Mouse (Mus musculus) heart, embryonic 14.5 days (tissue): Measurements from ENCODE around the gene Fkbp15. TPM values are rescaled to one million over a fixed set of nuclear protein-coding genes. Genes with fewer than 3 reads are reported as not detected.

Experiments
- ATAC-seq: fragments of 200-750 bp; cut with Nextera tagmentation; 2 replicates; pipeline ENCODE4 v1.8.0; 2017; ENCODE audit warnings: low read depth, moderate TSS enrichment; ENCODE audit not compliant: insufficient number of reproducible peaks, insufficient read depth, low FRiP score
- H3K27ac ChIP-seq, 2 experiments: fragments of 200-500 bp in 1 of 2; fragments of 300-500 bp in 1 of 2; sonication (generic) in 1 of 2; replicated peaks in 1 of 2; 2 replicates each; pipeline ENCODE4 v1.5.1; 2012 to 2014; ENCODE audit warnings: low read depth in 2 of 2, low read length in 2 of 2, control low read depth in 1 of 2, mild to moderate bottlenecking in 1 of 2, mixed read lengths in 1 of 2; ENCODE audit not compliant: control insufficient read depth in 1 of 2, insufficient read depth in 1 of 2
- H3K27me3 ChIP-seq: fragments of 300-500 bp; sonication (generic); 2 replicates; pipeline ENCODE4 v1.6.1; 2014; ENCODE audit warnings: mild to moderate bottlenecking, low read length, control low read depth; ENCODE audit not compliant: control insufficient read depth, insufficient read depth
- H3K36me3 ChIP-seq: fragments of 300-500 bp; sonication (generic); 2 replicates; pipeline ENCODE4 v1.6.1; 2014; ENCODE audit warnings: mild to moderate bottlenecking, control low read depth, low read length, mixed read lengths; ENCODE audit not compliant: control insufficient read depth, insufficient read depth
- H3K4me1 ChIP-seq, 2 experiments: fragments of 200-500 bp in 1 of 2; fragments of 300-500 bp in 1 of 2; sonication (generic) in 1 of 2; 2 replicates each; pipeline ENCODE4 v1.6.1; 2012 to 2014; ENCODE audit warnings: low read length in 2 of 2, control low read depth in 1 of 2, mixed read lengths in 1 of 2; ENCODE audit not compliant: control insufficient read depth in 2 of 2, insufficient read depth in 2 of 2
- H3K4me2 ChIP-seq: fragments of 300-500 bp; sonication (generic); 2 replicates; pipeline ENCODE4 v1.6.1; 2014; ENCODE audit warnings: mild to moderate bottlenecking, low read length
- H3K4me3 ChIP-seq, 2 experiments: fragments of 200-500 bp in 1 of 2; fragments of 300-500 bp in 1 of 2; sonication (generic) in 1 of 2; 2 replicates each; pipeline ENCODE4 v1.5.1; 2012 to 2014; ENCODE audit warnings: low read length in 2 of 2, mild to moderate bottlenecking in 2 of 2, control low read depth in 1 of 2, low read depth in 1 of 2, moderate library complexity in 1 of 2; ENCODE audit not compliant: control insufficient read depth in 1 of 2, insufficient read depth in 1 of 2
- H3K9ac ChIP-seq: fragments of 300-500 bp; sonication (generic); 2 replicates; pipeline ENCODE4 v1.6.1; 2014; ENCODE audit warnings: mild to moderate bottlenecking, low read length
- H3K9me3 ChIP-seq: fragments of 300-500 bp; sonication (generic); 2 replicates; pipeline ENCODE4 v1.6.1; 2016; ENCODE audit warnings: low read length, control low read depth; ENCODE audit not compliant: control insufficient read depth
- WGBS: fragments of 180-500 bp; shearing (Covaris S2); extraction: QIAGEN DNeasy Blood & Tissue Kit; methylation state at CpG from one replicate; pipeline ENCODE4 v1.1.7; 2014; 5-methylcytosine and 5-hydroxymethylcytosine counted together
- polyA plus RNA-seq: library from polyadenylated mRNA; unstranded; fragments of >200 nt; fragmentation: Nextera tagmentation; extraction: Ambion mirVana; gene quantifications from 2 replicates; pipeline ENCODE4 v1.2.1, GENCODE M21; 2014

Fkbp15 gene
- polyA plus RNA-seq, 1 experiment from 2014 or later, result 20.8 TPM

DNA sequence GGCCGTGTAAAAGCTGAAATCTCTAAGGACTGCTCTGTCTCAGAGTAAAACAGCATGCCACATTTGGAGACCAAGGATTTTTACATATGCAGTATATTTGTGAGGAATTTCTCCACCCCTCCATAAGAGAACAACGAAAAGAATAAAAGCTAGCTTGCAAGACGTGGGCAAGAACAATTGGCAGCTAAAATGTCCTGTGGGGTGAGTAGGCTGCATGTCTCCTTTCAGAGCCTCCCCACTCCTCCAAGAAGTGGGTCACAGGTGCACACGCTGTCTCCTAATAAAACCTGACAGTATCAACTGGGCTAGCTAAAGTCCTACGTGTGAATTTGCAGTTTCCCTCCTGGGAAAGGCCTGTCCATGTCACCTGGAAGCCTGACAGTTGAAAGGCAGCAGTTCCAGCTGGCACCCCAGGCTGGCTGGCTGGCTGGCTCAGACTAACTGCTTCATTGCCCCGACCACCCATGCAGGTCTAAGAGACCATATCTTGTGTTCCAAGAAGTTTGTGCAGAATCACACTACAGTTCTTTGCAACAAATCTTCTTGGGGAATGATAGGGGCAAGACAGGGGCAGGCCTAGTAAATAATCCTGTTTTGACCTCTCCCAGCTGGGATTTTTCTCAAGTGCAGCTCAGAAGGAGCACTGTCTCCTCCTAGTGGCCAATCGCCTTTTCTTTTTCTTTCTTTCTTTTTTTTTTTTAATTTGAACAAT, 97.1 kb downstream of the Fkbp15 start:
- Histone ChIP-seq H3K9ac (no peak overlapping the region), H3K27me3 (no peaks in the 10 kb centered on the region), H3K27ac (no peak overlapping the region), H3K36me3 (no peaks in the 10 kb centered on the region), H3K4me2 (no peak overlapping the region), H3K4me3 (no peak overlapping the region), H3K9me3 (no peaks in the 10 kb centered on the region), H3K4me1 (peaks cover 0 to 2% of the 10 kb centered on the region in 2 experiments; a peak in 2 of 4 replicates)
- ATAC-seq, result no peak
- WGBS, result 37% methylated on average over 7 of the region's 7 CpGs

DNA sequence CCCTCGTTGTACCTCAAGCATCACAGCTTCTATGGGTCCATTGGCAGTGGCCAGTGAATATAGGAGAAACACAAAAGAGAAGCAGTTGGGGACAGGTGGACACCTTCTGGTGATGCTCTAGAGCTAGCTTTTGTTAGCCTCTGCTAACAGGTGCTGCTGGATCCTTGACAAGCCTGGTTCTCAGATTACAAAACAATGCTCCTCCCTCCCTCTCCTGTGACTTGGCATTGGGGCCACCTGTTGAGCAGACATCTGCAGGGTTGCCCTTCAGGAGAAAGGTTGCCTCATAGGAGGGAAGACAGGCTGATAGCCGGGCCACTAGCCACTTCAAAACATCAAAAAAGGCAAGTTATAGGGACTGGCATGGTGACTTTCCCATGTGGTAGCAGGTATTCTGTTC, 98.1 kb downstream of the Fkbp15 start, which contains the start of gene Slc31a2:
Slc31a2 (plus strand) TSS at position 287 of the 400 bp plus-strand sequence.
- H3K9me3 ChIP-seq, result no peaks in the 10 kb centered on the region
- no peak within 1 kb of the TSS for H3K9ac ChIP-seq
- 42% methylated on average over 2 of the region's 2 CpGs for WGBS
- no peaks in the 10 kb centered on the region for H3K36me3 ChIP-seq
- no peak within 1 kb of the TSS for H3K27ac ChIP-seq
- no peak for ATAC-seq
- H3K4me1 ChIP-seq, result peaks cover 0 to 2% of the 10 kb centered on the region in 2 experiments; a peak in 2 of 4 replicates
- H3K4me3 ChIP-seq, result no peak within 1 kb of the TSS
- no peaks in the 10 kb centered on the region for H3K27me3 ChIP-seq
- no peak within 1 kb of the TSS for H3K4me2 ChIP-seq

DNA sequence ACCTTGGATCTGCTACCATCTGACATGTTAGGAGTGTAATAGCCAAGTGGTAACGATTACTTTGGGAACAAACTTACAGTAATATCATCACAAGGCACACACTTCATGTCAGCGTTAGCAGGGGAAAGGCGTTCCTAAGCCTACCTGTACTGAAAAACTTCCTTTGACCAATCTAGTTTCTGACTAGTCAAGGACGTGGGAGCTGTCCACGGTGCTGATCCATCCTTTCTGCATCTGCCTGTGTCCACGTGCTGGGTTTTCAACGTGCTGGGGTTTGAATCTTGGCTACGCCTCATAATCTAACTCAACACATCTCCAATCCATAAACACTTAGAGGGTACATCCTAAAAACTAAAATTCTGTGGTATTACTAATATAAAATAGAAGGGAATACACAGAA, 103.4 kb downstream of the Fkbp15 start:
- H3K9ac ChIP-seq, result no peak overlapping the region
- no peak overlapping the region for H3K27ac ChIP-seq
- H3K9me3 ChIP-seq, result no peaks in the 10 kb centered on the region
- no peaks in the 10 kb centered on the region for H3K36me3 ChIP-seq
- H3K4me1 ChIP-seq, result no peaks in the 10 kb centered on the region
- H3K27me3 ChIP-seq, result no peaks in the 10 kb centered on the region
- no peak overlapping the region for H3K4me3 ChIP-seq
- no peak for ATAC-seq
- no peak overlapping the region for H3K4me2 ChIP-seq
- WGBS, result 25% methylated on average over 8 of the region's 8 CpGs

DNA sequence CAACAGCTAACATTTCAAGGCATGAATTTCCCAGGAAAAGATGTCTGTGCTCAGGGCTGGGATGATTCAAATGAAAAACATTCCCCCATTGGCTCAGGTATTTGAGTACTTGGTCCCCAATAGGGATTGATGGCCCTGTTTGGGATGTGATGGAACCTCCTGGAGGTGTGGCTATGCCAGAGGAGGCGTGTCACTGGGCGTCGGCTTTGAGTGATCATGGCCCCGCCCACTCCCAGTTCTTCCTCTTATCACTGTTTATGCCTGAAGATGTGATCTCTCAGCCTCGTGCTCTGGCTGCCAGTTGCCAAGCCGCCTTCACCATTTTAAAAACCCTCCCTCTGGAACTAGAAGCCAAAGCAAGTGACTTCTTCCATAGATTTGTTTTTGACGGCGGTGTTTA, 105.8 kb downstream of the Fkbp15 start:
- Histone ChIP-seq H3K27me3 (no peaks in the 10 kb centered on the region), H3K4me2 (no peak overlapping the region), H3K9ac (no peak overlapping the region), H3K9me3 (no peaks in the 10 kb centered on the region), H3K36me3 (no peaks in the 10 kb centered on the region), H3K4me3 (no peak overlapping the region), H3K4me1 (no peaks in the 10 kb centered on the region), H3K27ac (no peak overlapping the region)
- ATAC-seq, result no peak
- WGBS, result 53% methylated on average over 8 of the region's 8 CpGs

DNA sequence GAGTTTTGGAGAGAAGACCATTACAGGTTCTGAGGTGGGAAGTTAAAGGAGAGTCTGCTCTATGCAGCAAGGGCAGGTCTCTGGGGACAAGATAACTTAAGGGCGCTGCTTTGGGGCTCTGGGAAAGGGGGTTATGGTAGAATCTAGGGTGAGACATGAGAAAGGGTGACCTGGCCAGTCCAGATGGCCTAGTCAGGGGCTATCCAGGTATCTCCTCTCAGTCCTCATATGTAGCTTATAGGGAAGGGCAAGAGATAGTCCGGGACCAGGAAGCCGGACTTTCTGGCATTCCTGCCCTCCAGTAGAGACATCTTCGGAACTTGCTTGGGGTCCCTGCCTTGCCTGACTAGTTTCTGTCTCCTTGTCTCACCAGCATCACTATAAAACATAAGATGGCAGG, 108.6 kb downstream of the Fkbp15 start:
- 85% methylated on average over 4 of the region's 4 CpGs for WGBS
- ATAC-seq, result no peak

DNA sequence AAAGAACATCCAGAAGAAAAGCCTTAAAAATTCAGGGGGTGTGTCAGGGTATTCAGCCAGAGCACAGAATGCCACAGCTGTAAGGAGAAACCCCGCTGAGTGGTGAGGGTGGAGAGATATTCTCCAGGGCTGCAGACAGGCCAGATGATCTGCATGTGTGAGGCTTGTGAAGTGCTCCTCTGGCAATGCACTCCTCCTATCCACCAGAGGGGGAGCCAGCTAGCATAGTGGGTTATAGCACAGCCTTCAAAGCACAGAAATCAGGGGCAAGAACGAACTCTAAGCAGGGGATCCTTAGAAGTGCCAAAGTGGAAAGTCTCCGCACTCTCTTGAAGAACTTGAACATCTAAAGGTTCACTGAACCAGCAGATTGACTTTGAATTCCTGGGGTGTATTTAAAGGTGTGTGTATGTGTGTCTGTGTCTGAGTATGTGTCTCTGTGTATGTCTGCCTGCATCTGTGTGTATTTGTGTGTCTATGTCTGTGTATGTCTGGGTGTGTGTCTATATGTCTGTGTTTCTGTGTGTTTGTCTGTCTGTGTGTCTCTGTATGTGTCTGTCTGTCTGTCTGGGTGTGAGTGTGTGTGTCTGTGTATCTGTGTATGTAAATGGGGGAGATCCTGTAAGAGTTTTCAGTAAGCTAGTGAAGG, 109.3 kb downstream of the Fkbp15 start:
- Histone ChIP-seq H3K9me3 (no peaks in the 10 kb centered on the region), H3K4me2 (no peak overlapping the region), H3K9ac (no peak overlapping the region), H3K36me3 (no peaks in the 10 kb centered on the region), H3K4me1 (no peaks in the 10 kb centered on the region), H3K4me3 (no peak overlapping the region), H3K27ac (no peak overlapping the region), H3K27me3 (no peaks in the 10 kb centered on the region)
- ATAC-seq, result no peak
- WGBS, result 35% methylated on average over 3 of the region's 3 CpGs

More for the DNA sequence above, 108.6 kb downstream of the Fkbp15 start:
- H3K9ac ChIP-seq, result no peak overlapping the region
- no peak overlapping the region for H3K4me3 ChIP-seq
- no peak overlapping the region for H3K4me2 ChIP-seq
- H3K27me3 ChIP-seq, result no peaks in the 10 kb centered on the region
- no peaks in the 10 kb centered on the region for H3K4me1 ChIP-seq
- no peaks in the 10 kb centered on the region for H3K36me3 ChIP-seq
- H3K9me3 ChIP-seq, result no peaks in the 10 kb centered on the region
- no peak overlapping the region for H3K27ac ChIP-seq
